Mouse (Mus musculus) liver, embryonic 14.5 days (tissue): ENCODE results near the gene Usp54. TPM values are rescaled to one million over a fixed set of nuclear protein-coding genes. Genes with fewer than 3 reads are reported as not detected.

ENCODE experiments used
- ATAC-seq: fragments of 200-750 bp; cut with Nextera tagmentation; 2 replicates; pipeline ENCODE4 v1.8.0; 2017; ENCODE audit warnings: moderate number of reproducible peaks, mild to moderate bottlenecking, moderate library complexity; ENCODE audit not compliant: insufficient read depth
- DNase-seq, 3 experiments: peaks; one replicate each; pipeline ENCODE4 v3.0.0-alpha.2; 2012 to 2013; ENCODE audit warnings: low read depth in 3 of 3, low spot score in 3 of 3
- H3K27ac ChIP-seq: fragments of 300-500 bp; sonication (generic); 2 replicates; pipeline ENCODE4 v1.5.1; 2014; ENCODE audit warnings: moderate library complexity, mild to moderate bottlenecking, control low read depth, inconsistent platforms
- H3K27me3 ChIP-seq: fragments of 300-500 bp; sonication (generic); 2 replicates; pipeline ENCODE4 v1.6.1; 2014; ENCODE audit warnings: mild to moderate bottlenecking, low read length, moderate library complexity; ENCODE audit not compliant: control insufficient read depth, insufficient read depth
- H3K36me3 ChIP-seq: fragments of 300-500 bp; sonication (generic); replicated peaks from 2 replicates; pipeline ENCODE4 v1.6.1; 2014; ENCODE audit warnings: low read depth; ENCODE audit not compliant: control insufficient read depth, insufficient read depth
- H3K4me1 ChIP-seq, 2 experiments: fragments of 200-500 bp in 1 of 2; fragments of 300-500 bp in 1 of 2; sonication (generic) in 1 of 2; replicated peaks; 2 replicates each; pipeline ENCODE4 v1.6.1; 2012 to 2014; ENCODE audit warnings: antibody characterized with exemption in 1 of 2, inconsistent platforms in 1 of 2, low read length in 1 of 2; ENCODE audit not compliant: control insufficient read depth in 2 of 2, insufficient read depth in 2 of 2
- H3K4me2 ChIP-seq: fragments of 300-500 bp; sonication (generic); 2 replicates; pipeline ENCODE4 v1.6.1; 2014; ENCODE audit warnings: low read depth, mild to moderate bottlenecking, control low read depth, moderate library complexity
- H3K4me3 ChIP-seq, 2 experiments: fragments of 200-500 bp in 1 of 2; fragments of 300-500 bp in 1 of 2; sonication (generic) in 1 of 2; 2 replicates each; pipeline ENCODE4 v1.5.1; 2012 to 2014; ENCODE audit warnings: low read depth in 2 of 2, low read length in 2 of 2, mild to moderate bottlenecking in 2 of 2, control low read depth in 1 of 2, inconsistent platforms in 1 of 2, moderate library complexity in 1 of 2; ENCODE audit not compliant: insufficient read depth in 1 of 2
- H3K9ac ChIP-seq: fragments of 300-500 bp; sonication (generic); replicated peaks from 2 replicates; pipeline ENCODE4 v1.6.1; 2014; ENCODE audit warnings: mild to moderate bottlenecking, control low read depth, moderate library complexity
- H3K9me3 ChIP-seq: fragments of 300-500 bp; sonication (generic); 2 replicates; pipeline ENCODE4 v1.6.1; 2016; ENCODE audit warnings: low read length, mixed read lengths; ENCODE audit not compliant: control insufficient read depth
- CTCF ChIP-seq: IDR thresholded peaks from 2 replicates; pipeline ENCODE4 v1.5.1; 2016; ENCODE audit warnings: antibody characterized with exemption, low read depth, control low read depth
- EP300 ChIP-seq: IDR thresholded peaks from 2 replicates; pipeline ENCODE4 v1.6.1; 2016; ENCODE audit warnings: antibody characterized with exemption, low read depth
- WGBS: fragments of 180-500 bp; shearing (Covaris S2); extraction: QIAGEN DNeasy Blood & Tissue Kit; methylation state at CpG from one replicate; pipeline ENCODE4 v1.1.7; 2014; ENCODE audit not compliant: insufficient replicate concordance; 5-methylcytosine and 5-hydroxymethylcytosine counted together
- polyA plus RNA-seq, 2 experiments: library from polyadenylated mRNA; depleted of rRNA in 1 of 2; stranded (reverse) in 1 of 2; unstranded in 1 of 2; fragments of >200 nt; fragmentation: Nextera tagmentation in 1 of 2; extraction: Ambion mirVana in 1 of 2; gene quantifications; 2 replicates each; pipeline versions ENCODE4 v1.2.1 to v1.2.3; 2012 to 2014

Gene Usp54
- polyA plus RNA-seq, 2 experiments = 1.2 to 1.3 TPM

GRCm38 (mm10) chr14:20667469-20667868, 26.6 kb upstream of the Usp54 start:
- Histone ChIP-seq H3K9me3 (no peaks in the 10 kb centered on the region), H3K36me3 (no peaks in the 10 kb centered on the region), H3K4me2 (no peak overlapping the region), H3K9ac (no peak overlapping the region), H3K27me3 (peaks cover 18% of the 10 kb centered on the region), H3K27ac (no peak overlapping the region), H3K4me1 (no peaks in the 10 kb centered on the region), H3K4me3 (no peak overlapping the region)
- DNase-seq (no peak), ATAC-seq (no peak)
- WGBS = 66% methylated on average over 1 of the region's 1 CpGs
- TF ChIP-seq CTCF (no peak), EP300 (no peak)

DNA sequence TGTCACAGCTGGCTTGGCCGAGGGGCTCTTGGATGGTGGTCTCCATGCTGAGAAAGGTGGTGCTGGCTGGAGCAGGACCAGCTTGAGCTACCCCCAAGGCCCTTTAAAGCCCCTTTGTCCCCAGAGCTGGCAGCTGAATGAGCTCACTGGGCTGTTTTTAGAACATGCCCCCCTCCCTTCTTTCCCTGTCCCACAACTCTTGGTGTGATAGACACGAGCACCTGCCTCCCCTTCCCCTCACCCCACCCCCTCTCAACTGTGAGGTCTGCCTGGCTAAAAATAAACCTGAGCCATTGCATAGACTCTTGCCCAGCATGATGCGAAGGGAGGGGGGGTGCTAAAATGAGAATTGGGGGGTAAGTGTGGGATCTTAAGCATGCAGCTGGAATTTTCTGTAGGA, 23.6 kb upstream of the Usp54 start:
- Histone ChIP-seq H3K9me3 (no peaks in the 10 kb centered on the region), H3K27me3 (peaks cover 32% of the 10 kb centered on the region), H3K9ac (no peak overlapping the region), H3K4me3 (no peak overlapping the region), H3K27ac (no peak overlapping the region), H3K36me3 (no peaks in the 10 kb centered on the region), H3K4me2 (no peak overlapping the region), H3K4me1 (0 out of 4 replicates have a peak, but pooled peaks cover 0 to 2% of the 10 kb centered on the region in 2 experiments)
- DNase-seq (no peak), ATAC-seq (no peak)
- TF ChIP-seq EP300 = no peak
- 42% methylated on average over 3 of the region's 3 CpGs for WGBS

- Histone ChIP-seq H3K4me2 (no peak overlapping the region), H3K9ac (no peak overlapping the region), H3K27ac (no peak overlapping the region), H3K27me3 (peaks cover 32% of the 10 kb centered on the region), H3K36me3 (no peaks in the 10 kb centered on the region), H3K4me1 (0 out of 4 replicates have a peak, but pooled peaks cover 0 to 2% of the 10 kb centered on the region in 2 experiments), H3K9me3 (no peaks in the 10 kb centered on the region), H3K4me3 (no peak overlapping the region)
- WGBS = 45% methylated on average over 2 of the region's 2 CpGs
- ATAC-seq (no peak), DNase-seq (no peak)
- no peak for TF ChIP-seq EP300
- TF ChIP-seq CTCF = no peak
These were observed 22.7 kb upstream of the Usp54 start for GRCm38 (mm10) chr14:20663601-20664000.

- 52% methylated on average over 3 of the region's 3 CpGs for WGBS
- Histone ChIP-seq H3K4me3 (no peak overlapping the region), H3K36me3 (no peaks in the 10 kb centered on the region), H3K27ac (no peak overlapping the region), H3K4me2 (no peak overlapping the region), H3K9me3 (no peaks in the 10 kb centered on the region), H3K4me1 (0 out of 4 replicates have a peak, but pooled peaks cover 0 to 2% of the 10 kb centered on the region in 2 experiments), H3K9ac (no peak overlapping the region), H3K27me3 (peaks cover 32% of the 10 kb centered on the region)
- DNase-seq (no peak), ATAC-seq (no peak)
- TF ChIP-seq CTCF (no peak), EP300 (no peak)
These were observed 21.9 kb upstream of the Usp54 start for GRCm38 (mm10) chr14:20662740-20663139.

GRCm38 (mm10) chr14:20661661-20662331, 20.9 kb upstream of the Usp54 start:
- H3K4me1 ChIP-seq = 0 out of 4 replicates have a peak, but pooled peaks cover 0 to 2% of the 10 kb centered on the region in 2 experiments
- peaks cover 32% of the 10 kb centered on the region for H3K27me3 ChIP-seq
- no peaks in the 10 kb centered on the region for H3K36me3 ChIP-seq
- H3K4me2 ChIP-seq = peak overlapping the region; percentile 64
- no peaks in the 10 kb centered on the region for H3K9me3 ChIP-seq
- no peak overlapping the region for H3K27ac ChIP-seq
- H3K4me3 ChIP-seq = peak overlapping the region; percentile 48 to 51; a peak in 3 of 4 replicates
- DNase-seq (no peak), ATAC-seq (0 out of 2 replicates have a peak, but pooled peaks have one; percentile 2)
- no peak for TF ChIP-seq EP300
- TF ChIP-seq CTCF = no peak
- 25% methylated on average over 19 of the region's 19 CpGs for WGBS
- H3K9ac ChIP-seq = peak overlapping the region; percentile 0
